Mouse (Mus musculus) CH12.LX (cell line): ENCODE results near the gene BC005624. TPM values are rescaled to one million over a fixed set of nuclear protein-coding genes. Genes with fewer than 3 reads are reported as not detected.

Source experiments
- DNase-seq: peaks from one replicate; pipeline ENCODE4 v3.0.0-alpha.2; 2013; ENCODE audit errors: extremely low read depth
- H3K27ac ChIP-seq: 2 replicates; pipeline ENCODE4 v1.5.1; 2012; ENCODE audit warnings: low read depth, mild to moderate bottlenecking, control low read depth, moderate library complexity; ENCODE audit not compliant: insufficient read depth
- H3K27me3 ChIP-seq: replicated peaks from 2 replicates; pipeline ENCODE3; 2012; ENCODE audit warnings: inconsistent platforms
- H3K36me3 ChIP-seq, 2 experiments: replicated peaks in 1 of 2; 2 replicates each; pipeline versions ENCODE3 to v1.6.1; 2012; ENCODE audit warnings: inconsistent platforms in 1 of 2, low read length in 1 of 2, mild to moderate bottlenecking in 1 of 2, mixed read lengths in 1 of 2, moderate library complexity in 1 of 2; ENCODE audit not compliant: control insufficient read depth in 1 of 2, insufficient read depth in 1 of 2
- H3K4me1 ChIP-seq, 2 experiments: 2 replicates each; pipeline ENCODE4 v1.6.1; 2012; ENCODE audit warnings: inconsistent platforms in 1 of 2, moderate library complexity in 1 of 2; ENCODE audit not compliant: insufficient read depth in 2 of 2, control insufficient read depth in 1 of 2
- H3K4me2 ChIP-seq: 2 replicates; pipeline ENCODE4 v1.6.1; 2012; ENCODE audit warnings: low read depth, mild to moderate bottlenecking, control low read depth; ENCODE audit not compliant: poor library complexity, insufficient read depth, severe bottlenecking
- H3K4me3 ChIP-seq, 3 experiments: fragments of 150-350 bp in 1 of 3; sonication (generic) in 1 of 3; replicated peaks in 1 of 3; 2 replicates each; pipeline versions ENCODE3 to v1.5.1; 2011 to 2012; ENCODE audit warnings: low read depth in 2 of 3, low read length in 2 of 3, mild to moderate bottlenecking in 2 of 3, moderate library complexity in 2 of 3, control low read depth in 1 of 3, improper control_type of control experiment in 1 of 3, inconsistent platforms in 1 of 3, mixed read lengths in 1 of 3; ENCODE audit not compliant: poor library complexity in 1 of 3
- H3K79me2 ChIP-seq: replicated peaks from 2 replicates; pipeline ENCODE4 v1.6.1; 2012; ENCODE audit warnings: mild to moderate bottlenecking, moderate library complexity; ENCODE audit not compliant: control insufficient read depth, poor library complexity, insufficient read depth, severe bottlenecking; ENCODE audit errors: extremely low read depth
- H3K9ac ChIP-seq: 2 replicates; pipeline ENCODE4 v1.6.1; 2012; ENCODE audit warnings: low read depth, mild to moderate bottlenecking, control low read depth, moderate library complexity; ENCODE audit not compliant: insufficient read depth
- H3K9me3 ChIP-seq: replicated peaks from 2 replicates; pipeline ENCODE3; 2012; ENCODE audit warnings: low read length, inconsistent platforms, mixed read lengths
- BHLHE40 ChIP-seq: IDR thresholded peaks from 2 replicates; pipeline ENCODE4 v1.6.1; 2011; ENCODE audit warnings: mild to moderate bottlenecking, low read depth, low read length, improper control_type of control experiment
- CTCF ChIP-seq, 2 experiments: IDR thresholded peaks in 1 of 2; conservative IDR thresholded peaks in 1 of 2; 2 replicates each; pipeline ENCODE4 v1.5.1; 2011 to 2012; ENCODE audit warnings: low read depth in 2 of 2, low read length in 2 of 2, improper control_type of control experiment in 1 of 2, inconsistent platforms in 1 of 2, mild to moderate bottlenecking in 1 of 2, moderate library complexity in 1 of 2
- E2F4 ChIP-seq: IDR thresholded peaks from 2 replicates; pipeline ENCODE4 v1.6.1; 2011; ENCODE audit warnings: low read depth, low read length, improper control_type of control experiment; ENCODE audit not compliant: insufficient replicate concordance
- ELF1 ChIP-seq: IDR thresholded peaks from 2 replicates; pipeline ENCODE4 v1.6.1; 2014; ENCODE audit warnings: low read depth, mild to moderate bottlenecking, inconsistent platforms, low read length, improper control_type of control experiment
- GABPA ChIP-seq: IDR thresholded peaks from 2 replicates; pipeline ENCODE4 v1.6.1; 2012; ENCODE audit warnings: low read depth, low read length, improper control_type of control experiment, inconsistent platforms; ENCODE audit not compliant: insufficient replicate concordance
- JUN ChIP-seq: IDR thresholded peaks from 2 replicates; pipeline ENCODE4 v1.6.1; 2011; ENCODE audit warnings: low read depth, mild to moderate bottlenecking, low read length, improper control_type of control experiment, moderate library complexity; ENCODE audit not compliant: insufficient read depth
- KAT2A ChIP-seq: IDR thresholded peaks from 2 replicates; pipeline ENCODE4 v1.6.1; 2012; ENCODE audit warnings: low read length, improper control_type of control experiment, inconsistent platforms; ENCODE audit not compliant: insufficient replicate concordance
- MAZ ChIP-seq: IDR thresholded peaks from 2 replicates; pipeline ENCODE4 v1.6.1; 2012; ENCODE audit warnings: low read depth, mild to moderate bottlenecking, inconsistent platforms, low read length, improper control_type of control experiment, moderate library complexity
- MEF2A ChIP-seq: IDR thresholded peaks from 2 replicates; pipeline ENCODE4 v1.6.1; 2014; ENCODE audit warnings: low read depth, mild to moderate bottlenecking, inconsistent platforms, low read length, improper control_type of control experiment, borderline replicate concordance
- MXI1 ChIP-seq: IDR thresholded peaks from 2 replicates; pipeline ENCODE4 v1.6.1; 2011; ENCODE audit warnings: mild to moderate bottlenecking, low read depth, low read length, improper control_type of control experiment
- NRF1 ChIP-seq: IDR thresholded peaks from 2 replicates; pipeline ENCODE4 v1.6.1; 2014; ENCODE audit warnings: low read depth, mild to moderate bottlenecking, inconsistent platforms, low read length, improper control_type of control experiment, moderate library complexity
- PAX5 ChIP-seq: IDR thresholded peaks from 2 replicates; pipeline ENCODE4 v1.6.1; 2012; ENCODE audit warnings: low read length, inconsistent platforms, mixed read lengths
- POLR2A ChIP-seq: IDR thresholded peaks from 2 replicates; pipeline ENCODE4 v1.6.1; 2011; ENCODE audit warnings: low read depth, mild to moderate bottlenecking, improper control_type of control experiment, low read length
- RAD21 ChIP-seq: IDR thresholded peaks from 2 replicates; pipeline ENCODE4 v1.6.1; 2011; ENCODE audit warnings: low read depth, mild to moderate bottlenecking, low read length, improper control_type of control experiment, moderate library complexity
- RCOR1 ChIP-seq: conservative IDR thresholded peaks from 2 replicates; pipeline ENCODE4 v1.6.1; 2012; ENCODE audit warnings: low read depth, mild to moderate bottlenecking, inconsistent platforms, low read length, improper control_type of control experiment
- SIN3A ChIP-seq: IDR thresholded peaks from 2 replicates; pipeline ENCODE4 v1.6.1; 2012; ENCODE audit warnings: low read length, improper control_type of control experiment, inconsistent platforms
- SMC3 ChIP-seq: IDR thresholded peaks from 2 replicates; pipeline ENCODE4 v1.6.1; 2011; ENCODE audit warnings: low read depth, low read length, improper control_type of control experiment
- UBTF ChIP-seq: IDR thresholded peaks from 2 replicates; pipeline ENCODE4 v1.6.1; 2012; ENCODE audit warnings: low read depth, mild to moderate bottlenecking, inconsistent platforms, low read length, improper control_type of control experiment, moderate library complexity
- USF1 ChIP-seq: IDR thresholded peaks from 2 replicates; pipeline ENCODE4 v1.6.1; 2014; ENCODE audit warnings: low read depth, mild to moderate bottlenecking, inconsistent platforms, low read length, improper control_type of control experiment
- ZC3H11A ChIP-seq: IDR thresholded peaks from 2 replicates; pipeline ENCODE4 v1.6.1; 2012; ENCODE audit warnings: low read depth, mild to moderate bottlenecking, inconsistent platforms, low read length, improper control_type of control experiment
- ZKSCAN1 ChIP-seq: IDR thresholded peaks from 2 replicates; pipeline ENCODE4 v1.6.1; 2012; ENCODE audit warnings: low read depth, inconsistent platforms, low read length, improper control_type of control experiment, borderline replicate concordance
- ZMIZ1 ChIP-seq: IDR thresholded peaks from 2 replicates; pipeline ENCODE4 v1.6.1; 2012; ENCODE audit warnings: low read depth, mild to moderate bottlenecking, inconsistent platforms, low read length, improper control_type of control experiment
- dilution Hi-C: fragments of 300-500 bp; cut with MboI; formaldehyde crosslinking; loops from 2 replicates; pipeline ENCODE4 v1.14.3; 2020; ENCODE audit warnings: low sequenced_read_pairs; ENCODE audit not compliant: extremely low pct_unique_long_range_greater_than_20kb, extremely low pct_ligation_motif_present
- in situ Hi-C: fragments of 300-500 bp; cut with MboI; formaldehyde crosslinking; loops from 3 replicates; pipeline ENCODE4 v1.14.3; 2019; ENCODE audit warnings: low sequenced_read_pairs, low pct_ligation_motif_present, low pct_unique_long_range_greater_than_20kb, mixed read lengths
- polyA plus RNA-seq: library from polyadenylated mRNA; unstranded; fragments of >175 nt; gene quantifications from 2 replicates; pipeline ENCODE4 v1.2.1, GENCODE M21; 2012; ENCODE audit warnings: low read depth; ENCODE audit not compliant: insufficient read length
- total RNA-seq, 2 experiments: library from RNA; depleted of rRNA; stranded (reverse); fragments of 300-350 nt in 1 of 2; fragments of >200 nt in 1 of 2; gene quantifications; 2 replicates each; pipeline ENCODE4 v1.2.3; 2012 to 2014

The BC005624 gene
- total and polyA plus RNA-seq, 3 experiments = 40.5 to 68.1 (median 43.2) TPM

DNA sequence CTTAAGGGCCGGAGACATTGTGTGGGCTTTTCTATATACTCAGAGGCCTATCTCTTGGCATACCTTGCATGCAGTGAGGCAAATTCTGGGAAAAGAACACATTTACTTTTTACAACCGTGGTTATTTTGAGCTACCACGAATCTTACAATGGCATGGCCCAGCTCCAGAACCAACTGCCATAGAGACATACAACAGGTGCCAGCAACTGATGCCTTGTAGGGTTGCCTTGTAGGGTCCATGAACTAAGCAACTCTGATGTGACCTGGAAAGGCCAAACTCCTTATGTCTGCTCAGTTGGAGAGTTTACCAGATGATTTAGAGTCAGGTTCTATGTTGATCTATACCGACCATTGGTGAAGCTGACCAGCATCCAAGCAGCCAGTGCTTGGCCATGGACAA is 12.9 kb upstream of the BC005624 start:
- H3K36me3 ChIP-seq = peaks cover 7 to 35% of the 10 kb centered on the region in 2 experiments
- no peaks in the 10 kb centered on the region for H3K27me3 ChIP-seq
- no peak overlapping the region for H3K9ac ChIP-seq
- TF ChIP-seq SIN3A (no peak), ZC3H11A (no peak), MAZ (no peak), KAT2A (no peak), MEF2A (no peak), E2F4 (no peak), MXI1 (no peak), GABPA (no peak), ZKSCAN1 (no peak), ELF1 (no peak), USF1 (no peak), POLR2A (no peak), JUN (no peak), UBTF (no peak), NRF1 (no peak), RAD21 (no peak)
- in situ Hi-C loops = no loop called here
- H3K4me2 ChIP-seq = no peak overlapping the region
- H3K27ac ChIP-seq = no peak overlapping the region
- H3K9me3 ChIP-seq = peaks cover 3% of the 10 kb centered on the region
- dilution Hi-C loops = no loop called here
- H3K79me2 ChIP-seq = no peaks in the 10 kb centered on the region
- no peak for DNase-seq
- H3K4me1 ChIP-seq = no peaks in the 10 kb centered on the region
- H3K4me3 ChIP-seq = no peak overlapping the region

DNA sequence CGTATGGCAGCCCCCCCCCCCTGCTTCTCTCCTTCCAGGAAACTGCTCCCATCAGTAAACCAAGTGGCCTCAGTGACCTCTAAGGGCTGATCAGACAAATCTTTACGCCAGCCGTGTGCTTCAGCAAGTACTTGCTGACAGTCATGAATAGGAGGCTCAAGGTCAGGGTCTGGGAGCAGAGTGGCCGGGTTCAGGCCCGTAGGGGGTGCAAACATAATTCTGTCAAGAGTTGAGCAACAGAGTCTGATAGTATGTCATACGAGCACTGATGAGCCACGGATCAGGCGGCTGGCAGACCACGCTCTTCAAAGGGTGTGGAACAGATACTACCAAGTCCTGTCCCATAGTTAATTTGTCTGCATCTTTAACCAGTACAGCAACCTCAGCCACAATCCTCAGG is 8.2 kb upstream of the BC005624 start:
- Histone ChIP-seq H3K4me3 (no peak overlapping the region), H3K4me1 (peaks cover 8 to 13% of the 10 kb centered on the region in 2 experiments), H3K4me2 (no peak overlapping the region), H3K27ac (no peak overlapping the region), H3K79me2 (no peaks in the 10 kb centered on the region), H3K36me3 (peaks cover 0 to 22% of the 10 kb centered on the region in 2 experiments), H3K9ac (no peak overlapping the region), H3K9me3 (peaks cover 3% of the 10 kb centered on the region), H3K27me3 (no peaks in the 10 kb centered on the region)
- no peak for DNase-seq
- TF ChIP-seq SIN3A = no peak
- no peak for TF ChIP-seq PAX5
- TF ChIP-seq RAD21 = no peak
- no peak for TF ChIP-seq ZMIZ1
- TF ChIP-seq CTCF (conservative IDR thresholded peaks at IDR 0.05 in 1 of 2, IDR thresholded peaks at IDR 0.05 in 1 of 2; ENCODE audit: low read depth in 2 of 2, low read length in 2 of 2) = no peak
- TF ChIP-seq RCOR1 = no peak
- TF ChIP-seq BHLHE40 = no peak
- TF ChIP-seq SMC3 = no peak
- TF ChIP-seq, all 38 proteins: peak for 0
- in situ Hi-C loops (no loop called here), dilution Hi-C loops (no loop called here)
